Mouse (Mus musculus) effector memory CD4-positive, alpha-beta T cell, adult 7 months (primary cell): ENCODE results near the gene Gh. TPM values are rescaled to one million over a fixed set of nuclear protein-coding genes. Genes with fewer than 3 reads are reported as not detected.

Source experiments
- polyA plus RNA-seq: library from polyadenylated mRNA; unstranded; fragments of 100-300 nt; shearing (Covaris generic); gene quantifications from one replicate; pipeline ENCODE4 v1.2.1, GENCODE M21; 2017

Gene Gh
- polyA plus RNA-seq, result not detected

GRCm38 (mm10) chr11:106301765-106302164 lies at the start of gene Gh:
Gh (minus strand) TSS chr11:106301865.

GRCm38 (mm10) chr11:106314333-106314812 lies 12.7 kb upstream of the Gh start, which contains the start of gene Cd79b:
Cd79b (minus strand) TSS chr11:106314762.

GRCm38 (mm10) chr11:106276454-106276853 lies 25.2 kb downstream of the Gh start, which contains the start of gene Tcam1:
Tcam1 (plus strand) TSS chr11:106276672.

GRCm38 (mm10) chr11:106272644-106273310 lies 28.9 kb downstream of the Gh start, which contains the start of gene Smarcd2:
Smarcd2 (minus strand) TSS chr11:106272972.

GRCm38 (mm10) chr11:106255685-106256451 lies 45.8 kb downstream of the Gh start, which contains the start of the genes Ftsj3 and Psmc5:
Ftsj3 (minus strand) TSS chr11:106256079.
Psmc5 (plus strand) TSS chr11:106256154.

Other genes with a start within 250 kb of the Gh start
- gene Taco1, start 235.8 kb downstream of the Gh start, polyA plus RNA-seq, result 4.9 TPM
- gene Map3k3, start 217.3 kb downstream of the Gh start, polyA plus RNA-seq, result 98.7 TPM
- gene Gm10840, start 141.0 kb downstream of the Gh start, polyA plus RNA-seq, result not detected
- gene Limd2, start 141.0 kb downstream of the Gh start, polyA plus RNA-seq, result 1,126 TPM
- gene Strada, start 99.7 kb downstream of the Gh start, polyA plus RNA-seq, result 29.8 TPM
- gene Ccdc47, start 85.5 kb downstream of the Gh start, polyA plus RNA-seq, result 51.3 TPM
- 119 TPM for gene Ddx42, start 84.9 kb downstream of the Gh start, polyA plus RNA-seq
- 79.2 TPM for gene Ftsj3, start 45.8 kb downstream of the Gh start, polyA plus RNA-seq
- gene Psmc5, start 45.7 kb downstream of the Gh start, polyA plus RNA-seq, result 134 TPM
- gene Smarcd2, start 28.9 kb downstream of the Gh start, polyA plus RNA-seq, result 119 TPM
- 0.35 TPM for gene Tcam1, start 25.2 kb downstream of the Gh start, polyA plus RNA-seq
- gene Cd79b, start 12.9 kb upstream of the Gh start, polyA plus RNA-seq, result 0.44 TPM
- gene Scn4a, start 51.4 kb upstream of the Gh start, polyA plus RNA-seq, result 0.06 TPM
- gene Prr29, start 63.6 kb upstream of the Gh start, polyA plus RNA-seq, result not detected
- gene Icam2, start 86.2 kb upstream of the Gh start, polyA plus RNA-seq, result 88.7 TPM
- gene Ern1, start 186.0 kb upstream of the Gh start, polyA plus RNA-seq, result 115 TPM